Mouse (Mus musculus): ENCODE data around the gene Megf11.

DNA sequence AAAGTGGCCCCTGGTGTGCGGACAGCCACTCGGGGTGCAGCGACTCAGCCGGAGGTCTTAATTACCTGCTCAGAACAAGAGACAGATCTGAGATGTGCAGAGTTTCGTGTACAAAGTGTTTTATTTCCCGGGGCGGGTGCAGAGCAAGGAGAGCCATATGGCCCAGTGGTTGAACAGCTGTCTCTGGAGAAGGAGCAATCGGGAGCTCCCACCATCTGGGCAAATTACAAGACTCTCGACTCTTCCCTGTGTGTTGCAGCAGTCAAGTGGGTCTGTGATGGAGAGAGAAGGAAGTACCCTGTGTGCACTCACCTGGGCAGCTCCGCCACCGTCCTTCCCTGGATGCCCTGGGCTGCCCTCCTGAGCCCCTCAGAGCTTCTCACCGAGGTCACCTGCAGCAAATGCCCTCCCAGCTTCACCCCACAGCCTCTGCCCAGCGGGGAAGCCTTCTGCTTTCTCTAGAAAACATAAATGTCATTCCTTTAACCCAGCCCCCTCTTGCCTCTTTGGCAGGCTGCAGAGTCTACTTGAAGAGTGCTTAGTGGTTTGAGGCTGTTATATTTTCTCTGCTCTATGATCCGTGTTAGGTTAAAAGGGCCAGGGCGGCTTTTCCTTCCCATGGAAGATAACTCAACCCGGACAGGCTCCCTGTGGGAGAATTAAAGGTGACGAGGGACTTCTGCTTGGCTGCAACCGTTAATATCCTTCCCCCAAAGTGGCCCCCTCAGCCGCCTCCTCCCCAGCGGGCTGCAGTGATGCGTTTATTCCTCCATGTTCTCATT, 138.0 kb downstream of the Megf11 start:
- TF ChIP-seq CTCF (IDR thresholded peaks at IDR 0.05; ENCODE audit: borderline replicate concordance, insufficient read depth, low read length) (no peak), POLR2A (IDR thresholded peaks at IDR 0.05; ENCODE audit: low read depth, low read length) (no peak)
